Mouse (Mus musculus) liver, embryonic 14 days (tissue): ENCODE data around the gene Cdx4. TPM values are rescaled to one million over a fixed set of nuclear protein-coding genes. Genes with fewer than 3 reads are reported as not detected.

Experiments used
- polyA plus RNA-seq: library from polyadenylated mRNA; depleted of rRNA; stranded (reverse); fragments of >200 nt; gene quantifications from 2 replicates; pipeline ENCODE4 v1.2.3, GENCODE M21; 2012; rRNA removed

The Cdx4 gene
- polyA plus RNA-seq: not detected in 2 replicates

DNA sequence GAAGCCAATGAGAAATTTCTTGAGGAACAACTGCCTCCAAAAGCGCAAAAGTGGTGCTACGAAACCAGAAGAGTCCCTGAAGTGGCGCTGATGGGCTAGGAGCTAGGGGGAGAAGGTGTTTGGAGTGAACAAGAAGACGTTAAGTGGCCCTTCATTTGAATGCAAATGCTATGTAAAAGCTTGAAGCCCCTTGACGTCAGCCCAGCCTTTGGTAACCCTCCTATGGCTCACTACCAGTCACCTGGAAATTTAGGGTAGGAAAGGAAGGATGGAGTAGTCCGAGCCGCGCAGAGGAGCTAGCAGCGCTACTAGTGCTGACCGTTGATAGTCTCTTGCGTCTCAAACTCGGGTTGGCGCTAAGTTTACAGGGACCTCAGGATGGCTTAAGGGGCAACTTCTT, at the start of gene Cdx4:
Cdx4 (plus strand) TSS at position 253 of the 400 bp plus-strand sequence.

DNA sequence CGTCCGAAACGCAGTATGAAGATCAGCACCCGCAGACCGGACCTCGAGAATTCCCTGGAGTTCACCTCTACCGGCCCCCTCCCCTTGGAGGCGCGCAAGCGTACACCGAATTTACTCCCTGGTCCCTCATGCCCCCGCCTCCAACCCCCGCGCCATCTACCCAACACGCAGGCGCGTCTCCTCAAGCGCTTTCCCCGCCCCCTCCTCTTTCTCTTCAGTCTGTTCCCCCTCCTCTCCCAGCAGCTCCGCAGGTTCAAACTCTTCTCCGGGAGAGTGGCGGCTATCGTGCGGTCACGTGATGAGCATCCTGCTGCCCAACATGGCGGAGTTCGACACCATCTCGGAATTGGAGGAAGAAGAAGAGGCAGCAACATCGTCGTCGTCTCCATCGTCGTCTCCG, 35.1 kb downstream of the Cdx4 start, which contains the start of gene Chic1:
Chic1 (plus strand) TSS at position 190 of the 400 bp plus-strand sequence.

Other genes with a start within 250 kb of the Cdx4 start
- 0.02 TPM in 1 of 2 replicates, not detected in the other for gene Nap1l2, start 134.8 kb upstream of the Cdx4 start, polyA plus RNA-seq
- 0.34 and 0.35 TPM in 2 replicates for gene Chic1, start 35.1 kb downstream of the Cdx4 start, polyA plus RNA-seq
- 0.05 TPM in 1 of 2 replicates, not detected in the other for gene Tsx, start 93.1 kb downstream of the Cdx4 start, polyA plus RNA-seq
- gene Gm26992, start 100.6 kb downstream of the Cdx4 start, polyA plus RNA-seq: 0.32 and 0.57 TPM in 2 replicates